Mouse (Mus musculus) central nervous system, embryonic 11.5 days (tissue): ENCODE data around the gene Rhbdd2. TPM values are rescaled to one million over a fixed set of nuclear protein-coding genes. Genes with fewer than 3 reads are reported as not detected.

Experiments
- polyA plus RNA-seq: library from polyadenylated mRNA; depleted of rRNA; stranded (reverse); fragments of >200 nt; gene quantifications from 2 replicates; pipeline ENCODE4 v1.2.3, GENCODE M21; 2012; rRNA removed

Rhbdd2 gene
- polyA plus RNA-seq = 31.3 and 43.9 TPM in 2 replicates

GRCm38 (mm10) chr5:135632117-135632796 lies at the start of gene Rhbdd2:
TSS of gene Rhbdd2 (plus strand) at chr5:135632618.

GRCm38 (mm10) chr5:135669741-135670275 lies 37.4 kb downstream of the Rhbdd2 start, which contains the start of gene Por:
TSS of gene Por (plus strand) at chr5:135670033.

Other genes with a start within 250 kb of the Rhbdd2 start
- 28.3 and 43.1 TPM in 2 replicates for gene Pom121, start 238.1 kb upstream of the Rhbdd2 start, polyA plus RNA-seq
- gene Hip1, start 87.5 kb upstream of the Rhbdd2 start, polyA plus RNA-seq = 37.4 and 50.7 TPM in 2 replicates
- gene Ccl26, start 69.0 kb upstream of the Rhbdd2 start, polyA plus RNA-seq = not detected in 2 replicates
- 1.1 and 1.9 TPM in 2 replicates for gene Ccl24, start 59.6 kb upstream of the Rhbdd2 start, polyA plus RNA-seq
- 98.3 and 105 TPM in 2 replicates for gene Por, start 37.4 kb downstream of the Rhbdd2 start, polyA plus RNA-seq
- 17.2 and 21.9 TPM in 2 replicates for gene Tmem120a, start 111.8 kb downstream of the Rhbdd2 start, polyA plus RNA-seq
- 0.09 TPM in 1 of 2 replicates, not detected in the other for gene Styxl1, start 145.8 kb downstream of the Rhbdd2 start, polyA plus RNA-seq
- 368 and 514 TPM in 2 replicates for gene Mdh2, start 145.9 kb downstream of the Rhbdd2 start, polyA plus RNA-seq
- gene Srrm3, start 174.3 kb downstream of the Rhbdd2 start, polyA plus RNA-seq = 25.2 and 42.1 TPM in 2 replicates